Mouse (Mus musculus): Measurements from ENCODE around the gene Klhl9. TPM values are rescaled to one million over a fixed set of nuclear protein-coding genes. Genes with fewer than 3 reads are reported as not detected.

Klhl9 gene
- 16.1 to 18.8 TPM (median 16.6 TPM) in 4 replicates for total RNA-seq (2023; ENCODE audit: inconsistent age)

DNA sequence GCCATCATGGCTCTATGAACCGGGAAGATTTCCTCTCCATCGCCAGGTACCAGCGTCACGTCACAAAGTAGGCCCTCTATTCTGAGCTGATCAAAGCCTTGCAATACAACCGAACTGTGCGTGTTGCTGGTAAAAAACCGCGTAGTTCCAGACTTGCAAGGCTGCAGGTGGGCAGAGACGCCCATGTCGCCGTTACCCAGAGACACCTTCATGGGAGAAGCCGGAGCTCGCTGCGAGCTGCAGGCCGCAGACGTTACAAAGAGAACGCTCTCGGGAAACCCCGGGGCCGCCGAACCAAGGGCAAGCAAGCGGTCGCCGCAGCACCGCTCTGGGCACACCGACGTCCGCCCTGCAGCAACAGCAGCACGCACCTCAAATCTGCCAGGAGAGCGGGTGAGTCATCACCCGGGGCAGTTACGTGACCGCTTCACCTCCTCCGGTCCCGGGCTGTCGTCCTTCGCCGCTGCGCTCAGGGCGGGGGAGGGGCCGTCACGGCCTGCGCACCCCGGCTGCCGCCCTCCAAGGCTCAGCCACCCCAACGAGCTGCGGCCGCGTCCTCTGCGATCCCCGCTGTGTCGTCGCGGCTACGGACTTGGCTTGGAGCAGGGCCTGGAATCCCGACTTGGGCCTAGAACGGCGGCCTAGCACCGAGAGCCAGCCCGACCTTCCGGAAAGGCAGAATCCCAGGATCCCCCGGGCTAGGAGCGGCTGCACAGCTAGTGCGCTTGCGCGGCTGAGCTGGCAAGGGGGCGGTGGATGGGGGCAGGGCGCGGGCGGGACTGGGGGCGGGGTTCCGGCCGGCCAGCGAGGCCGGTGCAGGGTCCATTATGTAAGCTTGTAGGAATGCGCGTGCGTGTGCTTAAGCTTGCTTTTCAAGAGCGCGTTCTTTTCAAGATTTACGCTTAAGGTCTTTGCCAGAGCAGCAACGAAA is at the start of gene Klhl9, which contains the start of gene Gm26566:
TSS of gene Klhl9 (minus strand) at position 675 of the 931 bp plus-strand sequence.
TSS of gene Gm26566 (plus strand) at position 15 of the 931 bp plus-strand sequence.

GRCm38 (mm10) chr4:88759610-88760268 is 37.5 kb upstream of the Klhl9 start, which contains the start of gene Gm13283:
Gene Gm13283 (plus strand): TSS chr4:88760119.

DNA sequence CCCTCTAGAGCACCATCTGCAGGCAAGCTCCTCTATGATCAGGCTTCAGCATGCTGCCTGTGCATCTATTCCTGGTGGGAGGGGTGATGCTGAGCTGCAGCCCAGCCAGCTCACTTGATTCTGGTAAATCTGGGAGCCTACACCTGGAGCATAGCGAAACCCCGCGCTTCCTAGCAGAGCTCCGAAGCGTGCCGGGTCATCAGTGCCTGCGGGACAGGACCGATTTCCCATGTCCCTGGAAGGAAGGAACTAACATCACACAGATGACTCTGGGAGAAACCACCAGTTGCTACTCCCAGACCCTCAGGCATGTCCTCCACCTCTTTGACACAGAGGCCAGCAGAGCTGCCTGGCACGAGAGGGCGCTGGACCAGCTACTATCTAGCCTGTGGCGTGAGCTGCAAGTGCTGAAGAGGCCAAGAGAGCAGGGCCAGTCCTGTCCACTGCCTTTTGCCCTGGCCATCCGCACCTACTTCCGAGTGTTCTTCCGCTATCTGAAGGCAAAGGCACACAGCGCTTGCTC is 32.6 kb upstream of the Klhl9 start, which contains the start of gene Gm13271:
TSS of gene Gm13271 (plus strand) at position 51 of the 523 bp plus-strand sequence.

GRCm38 (mm10) chr4:88691259-88691658 is 31.0 kb downstream of the Klhl9 start, which contains the start of gene Ifnab:
Gene Ifnab (minus strand): TSS chr4:88691359.

GRCm38 (mm10) chr4:88683812-88684211 is 38.5 kb downstream of the Klhl9 start, which contains the start of gene Ifna2:
Gene Ifna2 (minus strand): TSS chr4:88683912.

GRCm38 (mm10) chr4:88676824-88677223 is 45.4 kb downstream of the Klhl9 start, which contains the start of gene Ifna16:
Gene Ifna16 (minus strand): TSS chr4:88676924.

Other genes starting within 250 kb of the Klhl9 start
- not detected in 4 replicates for gene Ifnb1, start 199.7 kb downstream of the Klhl9 start, total RNA-seq (2023; ENCODE audit: inconsistent age)
- not detected in 4 replicates for gene Ifna15, start 164.2 kb downstream of the Klhl9 start, total RNA-seq (2023; ENCODE audit: inconsistent age)
- not detected in 4 replicates for gene Ifna14, start 150.7 kb downstream of the Klhl9 start, total RNA-seq (2023; ENCODE audit: inconsistent age)
- gene Ifna9, start 130.1 kb downstream of the Klhl9 start, total RNA-seq (2023; ENCODE audit: inconsistent age) = not detected in 4 replicates
- not detected in 4 replicates for gene Ifna12, start 119.1 kb downstream of the Klhl9 start, total RNA-seq (2023; ENCODE audit: inconsistent age)
- gene C87499, start 88.1 kb downstream of the Klhl9 start, total RNA-seq (2023; ENCODE audit: inconsistent age) = not detected in 4 replicates
- not detected in 4 replicates for gene Ifna13, start 78.0 kb downstream of the Klhl9 start, total RNA-seq (2023; ENCODE audit: inconsistent age)
- gene Ifna16, start 45.5 kb downstream of the Klhl9 start, total RNA-seq (2023; ENCODE audit: inconsistent age) = not detected in 4 replicates
- not detected in 4 replicates for gene Ifna2, start 38.6 kb downstream of the Klhl9 start, total RNA-seq (2023; ENCODE audit: inconsistent age)
- not detected in 4 replicates for gene Ifnab, start 31.1 kb downstream of the Klhl9 start, total RNA-seq (2023; ENCODE audit: inconsistent age)
- not detected in 4 replicates for gene Gm26566, start 660 bp downstream of the Klhl9 start, total RNA-seq (2023; ENCODE audit: inconsistent age)
- not detected in 4 replicates for gene Gm13271, start 32.4 kb upstream of the Klhl9 start, total RNA-seq (2023; ENCODE audit: inconsistent age)
- gene Gm13283, start 37.7 kb upstream of the Klhl9 start, total RNA-seq (2023; ENCODE audit: inconsistent age) = not detected in 4 replicates
- gene Gm13290, start 51.4 kb upstream of the Klhl9 start, total RNA-seq (2023; ENCODE audit: inconsistent age) = not detected in 4 replicates
- not detected in 4 replicates for gene Gm13289, start 54.5 kb upstream of the Klhl9 start, total RNA-seq (2023; ENCODE audit: inconsistent age)
- gene Gm13272, start 57.4 kb upstream of the Klhl9 start, total RNA-seq (2023; ENCODE audit: inconsistent age) = not detected in 4 replicates
- gene Ifnz, start 59.7 kb upstream of the Klhl9 start, total RNA-seq (2023; ENCODE audit: inconsistent age) = not detected in 4 replicates
- not detected in 4 replicates for gene Gm13276, start 63.2 kb upstream of the Klhl9 start, total RNA-seq (2023; ENCODE audit: inconsistent age)
- gene Gm13277, start 66.2 kb upstream of the Klhl9 start, total RNA-seq (2023; ENCODE audit: inconsistent age) = not detected in 4 replicates
- not detected in 4 replicates for gene Gm13278, start 69.1 kb upstream of the Klhl9 start, total RNA-seq (2023; ENCODE audit: inconsistent age)
- gene Gm13275, start 72.0 kb upstream of the Klhl9 start, total RNA-seq (2023; ENCODE audit: inconsistent age) = not detected in 4 replicates
- not detected in 4 replicates for gene Gm13279, start 74.9 kb upstream of the Klhl9 start, total RNA-seq (2023; ENCODE audit: inconsistent age)
- gene Gm13285, start 77.2 kb upstream of the Klhl9 start, total RNA-seq (2023; ENCODE audit: inconsistent age) = 0.36 TPM in 1 of 4 replicates, not detected in the others
- not detected in 4 replicates for gene Gm13287, start 80.8 kb upstream of the Klhl9 start, total RNA-seq (2023; ENCODE audit: inconsistent age)
- gene Gm13288, start 83.1 kb upstream of the Klhl9 start, total RNA-seq (2023; ENCODE audit: inconsistent age) = not detected in 4 replicates
- gene Ifna7, start 93.8 kb upstream of the Klhl9 start, total RNA-seq (2023; ENCODE audit: inconsistent age) = not detected in 4 replicates
- gene Ifna11, start 97.5 kb upstream of the Klhl9 start, total RNA-seq (2023; ENCODE audit: inconsistent age) = not detected in 4 replicates
- gene Ifna6, start 105.0 kb upstream of the Klhl9 start, total RNA-seq (2023; ENCODE audit: inconsistent age) = not detected in 4 replicates
- gene Ifna5, start 113.1 kb upstream of the Klhl9 start, total RNA-seq (2023; ENCODE audit: inconsistent age) = not detected in 4 replicates
- gene Ifna4, start 119.4 kb upstream of the Klhl9 start, total RNA-seq (2023; ENCODE audit: inconsistent age) = not detected in 4 replicates
- not detected in 4 replicates for gene Ifna1, start 127.6 kb upstream of the Klhl9 start, total RNA-seq (2023; ENCODE audit: inconsistent age)
- not detected in 4 replicates for gene Ifne, start 157.7 kb upstream of the Klhl9 start, total RNA-seq (2023; ENCODE audit: inconsistent age)